Mouse (Mus musculus) adrenal gland, adult 18-20 months (tissue): ENCODE data around the gene Ccdc9b. TPM values are rescaled to one million over a fixed set of nuclear protein-coding genes. Genes with fewer than 3 reads are reported as not detected.
A peak's percentile ranks its signal among the peaks of the same experiment; 100 is the strongest.

Source experiments
- DNase-seq, 2 experiments: peaks; one replicate each; pipeline ENCODE4 v3.0.0; 2021 to 2022; ENCODE audit warnings: low spot score in 2 of 2
- total RNA-seq, 2 experiments: library from RNA; stranded (reverse); gene quantifications; 1 replicate in 1 of 2; 2 replicates in 1 of 2; pipeline ENCODE4 v1.2.3; 2021

The Ccdc9b gene
- total RNA-seq, 2 experiments from 2014 or later: 2.8 to 5.1 TPM

DNA sequence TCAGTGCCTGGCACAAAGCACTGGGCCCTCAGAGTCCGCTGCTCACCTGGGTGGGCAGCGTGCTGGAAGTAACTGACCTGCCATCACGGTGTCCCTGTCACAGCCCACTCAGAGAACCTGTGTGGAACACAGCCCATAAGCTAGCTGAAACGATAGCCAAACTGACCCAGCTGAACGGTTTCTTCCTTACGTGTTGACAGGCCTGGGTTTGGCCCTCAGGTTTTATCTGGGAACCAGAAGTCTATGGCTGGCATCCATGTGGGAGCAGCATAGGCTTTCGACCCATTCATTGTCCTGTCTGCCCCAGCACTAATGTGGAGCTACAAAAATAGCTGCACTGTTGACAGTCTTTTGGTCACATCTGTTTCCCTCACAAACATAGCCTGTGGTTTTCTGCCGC, 12.0 kb downstream of the Ccdc9b start:
- no peak for DNase-seq

DNA sequence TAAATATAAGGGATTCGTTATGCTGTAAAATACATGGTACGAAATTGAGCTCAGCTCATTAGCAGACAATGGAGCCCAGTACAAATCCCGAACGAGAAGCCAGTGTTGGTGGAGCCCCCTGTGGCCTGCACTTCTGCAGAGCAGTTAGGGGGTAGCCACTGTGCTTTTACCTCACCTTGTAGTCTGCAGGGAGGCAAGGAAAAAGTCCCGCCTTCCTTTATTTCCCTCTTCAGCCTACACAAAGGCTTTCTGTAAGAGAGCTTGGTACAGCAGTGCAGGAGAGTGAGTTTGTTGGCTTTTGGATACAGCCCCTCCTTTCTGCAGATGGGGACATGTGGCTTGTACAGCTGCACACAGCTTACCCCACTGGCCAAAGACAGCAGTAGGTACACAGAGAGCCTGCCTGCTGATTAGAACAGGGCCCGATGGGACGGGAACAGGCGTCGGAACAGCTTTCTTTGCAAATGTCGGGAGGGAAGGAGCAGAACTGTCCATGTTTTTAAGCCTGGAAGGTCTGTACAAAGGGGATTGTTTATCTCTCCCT, 13.0 kb downstream of the Ccdc9b start:
- DNase-seq: no peak

DNA sequence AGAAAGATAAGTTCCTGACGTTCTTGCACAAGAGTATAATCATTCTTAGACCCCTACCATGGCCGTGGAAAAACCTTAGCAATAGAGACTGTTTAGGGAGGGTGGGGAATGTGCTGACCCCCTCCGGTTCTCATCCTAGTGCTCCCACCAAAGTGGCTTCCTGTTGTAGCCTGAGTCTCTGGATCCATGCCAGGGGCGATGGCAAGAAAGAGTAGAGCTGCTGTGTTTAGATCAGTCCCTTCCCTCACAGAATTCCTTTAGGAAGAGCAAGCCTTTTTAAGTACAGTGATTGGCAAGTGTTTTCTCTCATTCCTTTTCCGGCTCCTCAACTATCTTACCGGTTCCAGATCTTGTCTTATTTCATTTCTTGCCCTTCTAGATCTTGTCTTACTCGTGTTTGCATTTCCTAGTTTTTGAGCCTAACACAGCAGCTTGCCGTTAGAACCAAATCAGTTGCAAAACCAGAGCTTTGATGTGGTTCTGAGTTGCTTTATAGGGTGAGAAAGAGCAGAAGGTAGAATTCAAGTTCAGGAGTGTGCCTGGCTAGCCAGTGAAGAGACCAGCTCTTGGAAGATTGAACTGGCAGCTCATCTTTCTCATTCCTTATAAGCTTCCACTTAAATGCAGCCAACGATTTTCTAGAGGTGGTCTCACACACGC, 15.0 kb downstream of the Ccdc9b start:
- peak in 1 of 2 experiments; percentile 36 for DNase-seq

DNA sequence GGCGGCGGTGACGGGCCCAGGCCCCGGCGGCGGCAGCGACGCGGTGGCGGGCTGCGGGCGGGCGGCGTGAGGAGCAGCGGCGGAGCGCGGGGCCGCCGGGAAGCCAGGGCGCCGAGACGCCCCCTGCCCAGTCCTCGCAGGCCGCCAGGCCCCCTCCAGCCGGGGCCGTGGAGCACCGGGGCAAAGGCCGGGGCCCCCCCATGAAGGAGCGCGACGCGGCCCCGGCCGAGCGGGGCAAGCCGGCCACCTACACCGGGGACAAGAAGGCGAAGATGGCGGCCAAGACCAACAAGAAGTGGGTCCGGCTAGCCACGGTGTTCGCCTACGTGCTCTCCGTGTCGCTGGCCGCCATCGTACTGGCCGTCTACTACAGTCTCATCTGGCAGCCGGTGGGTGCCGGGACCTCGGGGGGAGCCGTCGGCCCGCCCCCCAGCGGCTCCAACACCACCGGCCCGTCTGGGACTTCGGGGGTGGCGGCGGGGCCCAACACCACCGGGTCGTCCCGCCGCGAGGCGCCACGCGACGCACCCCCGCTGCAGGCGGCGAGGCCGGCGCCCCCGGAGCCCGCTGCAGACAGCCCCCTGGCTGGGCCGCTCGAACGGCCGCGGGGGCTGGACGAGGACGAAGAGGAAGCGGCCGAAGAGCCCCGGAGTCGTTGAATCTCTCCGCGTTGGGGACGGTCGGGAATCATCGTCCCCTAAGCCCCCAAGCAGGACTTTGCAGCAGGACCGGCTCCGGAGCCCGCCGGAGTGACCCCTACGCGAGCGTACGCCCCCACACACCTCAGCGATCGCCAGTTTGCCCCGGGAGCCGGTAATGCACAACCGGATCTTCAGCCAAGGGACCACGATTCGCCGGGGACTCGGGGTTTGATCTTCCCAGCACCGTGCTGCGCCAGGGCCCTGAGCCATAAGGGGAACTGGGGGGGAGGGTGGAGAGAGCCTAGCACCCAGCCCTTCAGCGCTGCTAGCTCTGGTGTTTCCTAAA, 16.3 kb downstream of the Ccdc9b start:
- peak in 1 of 2 experiments; percentile 44 for DNase-seq

DNA sequence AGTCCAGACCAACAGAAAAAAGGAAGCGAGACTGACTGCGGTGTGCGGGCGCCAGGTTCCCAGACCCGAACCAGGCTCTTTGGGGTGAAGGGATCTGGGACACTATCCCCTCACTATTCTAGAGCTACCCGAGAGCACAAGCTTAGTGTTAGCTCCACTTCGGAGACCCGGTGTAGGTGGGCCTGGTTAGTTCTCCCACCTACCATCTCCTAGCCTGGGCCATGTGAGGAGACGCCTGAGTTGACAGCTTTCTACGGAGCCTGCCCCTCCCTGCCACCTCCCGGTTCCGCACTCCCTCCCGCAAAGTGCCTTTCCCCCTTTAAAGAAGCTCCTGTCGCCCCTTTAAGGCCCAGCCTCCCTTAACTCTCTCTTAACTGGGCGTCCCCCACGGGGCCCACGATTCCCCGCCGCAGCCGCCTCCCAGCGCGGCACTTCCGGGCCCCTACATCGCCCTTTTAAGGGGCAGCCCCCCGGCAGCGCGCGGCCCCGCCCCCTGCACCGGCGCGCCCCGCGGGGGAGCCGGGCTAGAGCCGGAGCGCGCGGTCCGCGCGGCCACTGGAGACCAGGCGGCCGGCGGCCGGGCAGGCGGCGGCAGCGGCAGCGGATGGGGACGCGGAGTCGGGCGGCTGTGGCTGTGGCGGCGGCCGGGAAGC, 17.1 kb downstream of the Ccdc9b start, which contains the start of gene Inafm2:
Inafm2 (plus strand) TSS at position 527 of the 653 bp plus-strand sequence.
- peak; percentile 92 to 94 for DNase-seq

DNA sequence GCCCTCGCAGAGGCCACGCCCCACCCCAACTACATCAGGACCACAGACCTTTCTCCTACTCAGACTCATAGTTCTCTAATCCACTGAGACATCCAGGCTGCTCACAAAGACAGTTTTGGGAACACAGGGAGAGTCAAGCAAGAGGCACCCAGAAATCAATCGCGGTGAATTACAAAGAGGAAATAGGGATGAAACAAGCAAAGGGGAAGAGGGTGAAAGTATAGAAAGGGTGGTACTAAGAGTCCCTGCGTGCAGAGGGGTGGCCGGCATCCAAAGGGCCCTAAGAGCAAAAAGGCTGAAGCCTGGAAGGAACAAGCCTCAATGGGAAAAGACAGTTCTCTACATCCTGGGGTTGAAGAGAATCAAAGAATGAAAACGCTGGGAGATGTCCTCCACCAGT, 17.8 kb downstream of the Ccdc9b start:
- peak in 1 of 2 experiments; percentile 16 for DNase-seq

DNA sequence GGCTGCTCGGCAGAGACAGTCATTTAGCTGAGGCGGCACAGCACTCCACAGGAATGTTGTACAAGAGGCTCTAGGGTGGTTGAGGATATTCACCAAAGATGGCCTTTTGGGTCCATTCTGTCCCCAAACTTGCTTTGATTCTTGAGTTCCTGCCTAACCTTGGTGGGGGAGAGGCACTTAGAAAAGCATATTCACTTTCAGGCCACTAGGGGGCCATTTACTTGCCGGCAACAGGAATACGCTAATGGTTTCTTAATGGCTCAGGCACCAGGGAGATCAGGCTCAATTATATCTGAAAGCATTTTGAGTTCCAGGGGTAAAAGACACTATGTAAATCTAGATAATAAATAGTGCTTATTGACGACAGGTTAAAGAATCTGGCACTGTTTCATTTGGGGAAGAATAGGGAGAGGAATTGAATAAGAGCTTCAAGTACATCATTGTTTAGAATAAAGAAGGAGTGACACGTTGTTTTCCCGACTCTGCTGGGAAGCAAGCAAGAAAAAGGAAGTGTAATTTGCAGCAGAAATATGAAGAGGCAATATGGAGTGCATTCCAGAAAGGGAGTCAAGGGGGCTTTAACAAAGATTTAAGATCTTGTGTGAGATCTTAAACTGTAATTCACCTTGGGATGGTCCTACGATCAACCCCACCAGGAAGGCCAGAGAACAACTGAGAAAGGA, 19.1 kb downstream of the Ccdc9b start:
- no peak for DNase-seq

DNA sequence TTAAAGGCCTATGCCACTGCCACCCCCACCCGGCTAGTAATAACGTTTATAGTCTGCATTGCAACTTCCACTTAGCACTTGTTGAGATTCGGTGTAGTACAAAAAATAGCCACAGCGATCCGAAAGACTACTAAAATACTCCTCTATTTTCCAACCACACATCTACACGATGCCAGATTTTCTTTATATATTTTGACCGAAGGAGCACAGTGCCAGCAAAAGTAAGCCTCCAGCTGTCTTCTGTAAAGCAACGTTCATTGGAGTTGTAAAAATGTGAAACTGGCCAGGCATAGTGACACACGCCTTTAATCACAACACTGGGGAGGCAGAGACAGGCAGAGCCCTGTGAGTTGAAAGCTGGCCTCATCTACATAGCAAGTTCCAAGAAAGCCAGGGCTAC, 21.3 kb downstream of the Ccdc9b start:
- no peak for DNase-seq

DNA sequence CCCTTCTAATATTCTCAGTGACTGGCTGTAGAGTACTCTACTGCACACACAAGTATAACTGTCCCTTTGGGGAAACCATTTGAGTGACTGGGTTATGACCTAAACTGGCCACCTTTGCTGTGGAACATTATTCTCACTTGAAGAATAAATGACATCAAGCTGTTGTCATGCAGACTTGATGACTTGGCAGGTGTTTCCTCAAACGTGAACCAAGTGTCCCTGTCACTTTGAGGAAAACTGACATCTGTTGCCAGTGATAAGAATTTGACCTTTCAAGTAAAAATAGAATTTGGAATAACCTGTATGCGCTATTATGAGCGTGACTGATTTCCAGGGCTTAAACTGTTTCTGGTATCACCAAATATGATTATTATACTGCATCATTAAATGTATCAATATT, 22.1 kb downstream of the Ccdc9b start:
- no peak for DNase-seq

DNA sequence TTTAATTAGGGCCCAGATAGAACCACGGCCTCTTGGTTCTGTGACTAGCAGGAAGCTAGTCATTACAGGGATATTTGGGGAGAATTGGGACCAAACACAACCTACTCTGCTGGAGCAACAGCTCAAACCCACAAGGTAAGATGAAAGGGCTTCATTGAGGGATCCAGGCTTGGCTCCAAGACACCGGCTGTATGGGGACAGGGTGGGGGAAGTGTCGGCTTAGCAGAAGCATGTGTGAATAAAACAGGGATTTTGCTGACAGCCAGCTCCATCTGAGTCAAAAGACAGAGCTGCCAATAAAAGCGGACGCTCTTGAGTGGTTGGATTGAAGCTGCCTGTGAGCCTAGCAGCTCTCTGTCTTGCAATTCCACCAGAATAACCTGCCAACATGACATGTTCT, 29.1 kb downstream of the Ccdc9b start:
- DNase-seq: no peak

DNA sequence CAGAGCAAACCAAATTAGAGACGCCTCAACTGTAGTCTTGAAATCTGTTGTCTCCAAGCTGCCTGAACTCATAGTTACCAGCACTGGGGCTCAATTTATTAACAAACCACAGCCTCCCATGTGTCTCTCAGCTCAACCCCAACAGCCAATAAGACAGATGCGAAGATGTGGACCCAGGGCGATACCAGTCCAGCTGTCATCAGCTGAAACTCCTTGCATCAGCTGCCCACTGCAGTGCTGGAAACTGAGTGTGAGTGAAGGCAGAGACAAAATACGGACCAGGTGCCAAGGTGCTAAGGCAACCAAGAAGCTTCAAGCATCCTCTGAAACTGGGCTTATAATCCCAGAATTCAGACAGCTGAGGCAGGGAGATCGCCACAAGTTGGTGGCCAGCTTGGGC, 30.5 kb downstream of the Ccdc9b start:
- DNase-seq: no peak

DNA sequence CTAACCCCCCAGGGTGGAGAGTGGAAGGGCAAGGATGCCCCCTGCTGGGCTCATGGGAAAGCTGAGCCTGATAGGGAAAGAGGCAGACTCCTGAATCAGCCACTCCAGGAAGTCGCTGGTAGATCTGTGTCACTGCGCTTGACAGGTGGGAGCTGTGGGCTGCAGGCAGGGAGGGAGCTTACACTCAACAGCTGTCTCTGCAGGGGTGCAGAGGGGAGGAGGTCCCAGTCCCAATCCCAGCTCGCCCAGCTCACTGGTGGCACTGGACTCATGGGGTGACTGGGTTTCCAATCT, 31.9 kb downstream of the Ccdc9b start:
- DNase-seq: peak; percentile 82 to 84

DNA sequence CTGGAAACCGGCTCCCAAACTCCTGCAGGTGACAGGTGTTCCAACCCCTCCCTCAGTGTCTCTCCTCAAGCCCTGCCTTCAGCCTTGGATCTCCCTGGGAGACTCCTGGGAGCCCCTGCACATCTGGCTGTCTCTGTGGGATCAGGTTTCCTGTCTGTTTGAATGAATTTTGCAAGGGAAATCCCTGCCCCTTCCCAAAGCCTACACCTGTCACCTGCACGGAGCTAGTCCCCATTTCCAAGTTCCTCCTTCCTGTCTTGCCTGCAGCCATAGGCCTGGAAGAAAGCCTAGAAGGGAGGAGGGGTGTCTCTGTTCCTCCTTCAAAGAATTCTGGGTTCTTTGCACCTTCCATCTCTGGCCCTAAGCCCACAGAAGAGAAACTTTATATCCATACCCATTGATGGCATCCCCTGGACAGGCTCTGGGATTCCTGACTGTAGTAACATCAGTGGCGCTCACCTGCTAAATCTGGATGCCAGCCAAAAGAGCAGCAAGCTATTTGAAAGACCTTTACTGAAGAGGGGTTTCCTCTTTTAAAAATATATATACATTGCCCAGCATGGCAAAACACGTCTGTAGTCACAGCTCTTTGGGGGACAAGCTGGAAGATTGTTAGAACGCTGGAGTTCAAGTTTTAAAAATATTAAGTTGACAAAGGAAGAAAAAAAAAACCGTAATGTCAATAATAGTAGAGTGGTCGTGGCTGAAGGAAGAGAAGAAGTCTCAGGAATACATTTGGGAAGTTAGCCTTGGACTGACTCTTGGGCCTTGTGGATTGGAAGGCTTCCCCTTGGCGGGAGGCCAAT, 32.4 kb downstream of the Ccdc9b start:
- no peak for DNase-seq

DNA sequence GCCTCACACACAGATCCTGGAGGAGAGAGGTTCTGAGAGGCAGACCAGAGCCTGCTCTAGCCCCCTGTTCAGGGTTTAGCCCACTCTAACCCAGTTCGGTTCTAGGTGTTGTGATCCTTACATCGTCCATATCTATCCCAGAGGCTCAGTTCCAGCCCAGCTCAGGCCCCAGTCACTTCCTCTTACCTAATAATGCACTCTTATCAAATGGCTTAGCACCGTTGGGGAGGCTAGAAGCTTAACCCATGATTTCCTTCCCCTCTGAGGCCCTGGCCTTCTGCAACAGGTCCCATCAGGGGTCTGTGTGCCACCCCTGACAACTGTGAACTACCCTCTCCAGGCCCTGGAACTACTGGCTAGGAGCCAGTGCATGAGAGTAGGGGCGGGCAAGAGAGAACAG, 33.3 kb downstream of the Ccdc9b start:
- no peak for DNase-seq

DNA sequence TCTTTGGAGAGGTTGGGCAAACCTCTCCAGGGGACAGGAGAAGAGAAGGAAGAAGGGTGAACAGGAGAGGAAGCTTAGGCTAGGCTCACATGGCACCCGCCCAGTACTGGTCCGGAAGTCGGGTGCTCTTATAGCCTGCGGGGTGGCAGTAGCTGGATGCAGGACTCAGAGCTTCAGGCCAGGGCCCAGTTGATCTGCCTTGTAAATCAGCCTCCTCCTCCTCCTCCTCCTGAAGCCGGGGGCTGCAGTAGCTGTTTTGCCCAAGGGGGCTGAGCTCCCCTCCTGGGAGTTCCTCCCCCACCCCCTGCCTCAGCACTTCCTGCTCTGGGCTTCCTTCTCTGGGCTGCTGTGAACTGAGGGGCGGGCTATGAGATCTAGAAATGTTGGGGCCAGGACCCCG, 34.1 kb downstream of the Ccdc9b start, which contains the start of gene Plcb2:
Plcb2 (minus strand) TSS at position 102 of the 400 bp plus-strand sequence.
- no peak for DNase-seq

DNA sequence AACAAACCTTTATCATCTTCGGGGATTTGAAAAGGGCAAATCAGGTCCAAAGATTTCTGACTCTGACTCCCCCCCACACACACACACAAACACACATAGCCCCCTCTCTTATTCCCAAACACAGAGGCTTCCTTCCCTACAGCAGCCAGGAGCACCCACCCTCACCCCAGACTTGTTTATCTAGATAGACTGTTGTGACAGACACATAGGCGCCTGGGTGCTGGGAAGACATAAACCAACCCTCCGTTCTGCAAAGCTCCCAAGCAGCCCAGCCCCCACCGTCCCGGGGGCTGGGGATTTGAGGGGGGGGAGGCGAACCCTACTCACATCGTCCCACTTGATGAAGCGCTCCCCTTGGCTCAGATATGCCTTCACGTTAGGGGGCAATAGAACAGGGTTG, 34.5 kb downstream of the Ccdc9b start:
- no peak for DNase-seq

DNA sequence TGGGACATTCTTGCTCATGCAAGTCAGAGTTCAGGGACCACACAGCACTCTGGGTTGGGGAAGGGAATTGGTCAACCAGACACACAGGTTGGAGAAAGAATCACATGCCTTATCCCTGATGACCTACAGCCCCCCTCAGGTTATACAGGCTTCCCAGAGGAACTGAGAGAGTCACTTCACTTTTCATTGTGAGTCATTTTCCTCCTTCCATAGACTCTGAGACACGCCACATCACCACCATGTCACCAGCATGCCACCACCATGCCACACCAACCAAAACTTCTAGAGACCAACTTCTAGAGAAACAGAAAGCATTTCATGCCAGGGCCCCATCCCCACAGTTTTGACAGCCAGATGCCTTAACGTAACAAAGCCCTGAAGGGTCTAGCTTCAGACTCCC, 35.6 kb downstream of the Ccdc9b start:
- no peak for DNase-seq

DNA sequence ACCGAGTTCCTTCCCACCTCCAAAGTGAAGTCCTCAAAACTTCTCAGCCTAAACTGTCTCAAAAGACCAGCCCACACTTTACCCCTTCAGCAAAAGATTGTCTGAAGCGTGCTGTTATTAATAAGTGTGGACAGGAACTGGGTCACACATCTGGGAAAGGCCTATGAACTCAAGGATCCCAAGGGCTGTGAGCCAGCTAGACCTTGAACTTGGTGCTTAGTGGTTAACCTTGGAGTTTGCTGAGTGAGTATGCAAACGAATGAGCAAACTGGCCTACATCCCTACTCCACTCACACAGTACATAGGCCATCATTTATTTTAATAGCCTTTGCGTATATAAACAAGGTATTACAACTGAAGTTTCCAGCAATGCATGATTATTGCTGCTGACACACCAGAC, 37.0 kb downstream of the Ccdc9b start:
- DNase-seq: peak in 1 of 2 experiments; percentile 39

DNA sequence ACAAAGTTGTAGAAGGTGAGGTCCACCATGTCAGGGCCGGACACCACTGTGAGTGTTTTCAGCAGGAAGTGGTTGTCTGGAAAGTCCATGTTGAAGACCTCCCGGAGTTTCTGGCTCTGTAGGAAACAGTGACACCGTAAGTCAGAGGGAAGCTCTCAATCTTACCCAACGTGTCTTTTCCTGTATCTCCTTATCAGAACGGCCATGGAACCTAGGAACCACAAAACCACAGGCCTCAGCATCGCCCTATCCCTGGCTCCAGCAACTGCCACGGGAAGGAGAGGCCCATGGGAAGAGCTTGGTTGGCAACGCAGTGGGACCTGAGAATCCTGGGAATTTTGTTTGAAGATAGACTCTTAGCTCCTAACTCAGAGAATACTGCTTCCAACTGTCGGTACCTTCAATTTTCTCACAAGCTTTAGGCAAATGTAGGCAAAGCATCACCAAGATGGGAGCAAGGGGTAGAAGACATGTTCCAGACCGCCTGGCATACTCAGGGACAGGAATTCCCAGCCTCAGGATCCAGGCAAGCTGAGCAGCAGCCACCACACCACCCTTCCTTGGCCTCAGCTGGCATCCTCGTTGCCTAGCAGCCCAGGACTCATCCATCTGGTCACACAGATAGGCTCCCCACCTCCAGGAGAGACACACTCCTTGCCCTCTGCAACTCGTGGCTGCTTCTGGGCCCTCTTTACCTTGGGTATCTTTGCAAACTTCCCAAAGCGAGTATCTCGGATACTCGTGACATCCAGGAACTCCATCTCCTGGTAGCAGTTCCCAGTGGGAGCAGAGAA, 38.6 kb downstream of the Ccdc9b start:
- no peak for DNase-seq
